ENCODE assay signal across 14 mouse cellular contexts in the genomic region with DNA sequence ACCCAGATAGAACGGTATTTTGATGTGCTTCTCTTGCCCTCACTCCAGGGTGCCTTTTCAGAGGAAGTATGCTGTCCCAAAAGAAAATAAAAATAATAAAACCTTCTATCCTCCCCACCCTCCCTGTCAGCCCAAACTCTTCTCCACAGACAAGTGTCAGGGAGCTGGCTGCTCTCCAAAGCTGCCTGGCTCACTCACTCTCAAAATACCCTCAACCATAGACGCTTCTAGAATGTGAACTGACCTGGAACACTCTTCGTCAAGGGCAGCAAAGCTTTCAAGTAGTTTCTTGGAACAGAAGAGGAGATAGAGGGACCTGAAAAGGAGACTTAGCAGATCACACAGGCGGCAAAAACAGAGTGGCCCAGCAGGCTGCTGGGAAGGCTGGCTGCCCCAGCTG.
A peak's percentile ranks its signal among the peaks of the same experiment; 100 is the strongest.
DNase-seq lines count a peak whose midpoint lies in the region; ATAC-seq and TF ChIP-seq lines count a peak whose summit lies in the region.
"Had no signal": no experiment of that assay in that cellular context is flagged by ENCODE, and none has a peak within 500 bp of the region (broad histone marks: within the 10 kb centered on the region; RNA-seq: fewer than 3 reads in every experiment).

No protein-coding gene starts in this region.

- no peaks in the 10 kb centered on the region for H3K27me3 ChIP-seq in limb, embryonic 15.5 days
- H3K27me3 ChIP-seq in limb, embryonic 10.5 days (ENCODE audit: low read depth, poor library complexity, severe bottlenecking) = no peaks in the 10 kb centered on the region
- no peaks in the 10 kb centered on the region for H3K27me3 ChIP-seq in heart, embryonic 14.5 days (ENCODE audit: control insufficient read depth, insufficient read depth, low read length)
- no peaks in the 10 kb centered on the region for H3K27me3 ChIP-seq in lung, postnatal 0 days (replicated peaks; ENCODE audit: insufficient read depth, low read length)
- no peaks in the 10 kb centered on the region for H3K27me3 ChIP-seq in stomach, postnatal 0 days (ENCODE audit: control insufficient read depth, insufficient read depth, low read length)
- H3K27me3 ChIP-seq: embryonic facial prominence, embryonic 15.5 days; midbrain, embryonic 13.5 days had no signal

- DNase-seq in cerebellum, postnatal 10 days = peak; percentile 67 to 68
- no peak for DNase-seq in limb, embryonic 10.5 days (ENCODE audit: low spot score)
- DNase-seq in lung, postnatal 0 days (ENCODE audit: low spot score) = peak; percentile 22
- no peak for DNase-seq in T-cell, adult 2 months (ENCODE audit: low spot score)
- no peak for DNase-seq in stomach, postnatal 0 days (ENCODE audit: low spot score)
- DNase-seq: B cell, adult 2 months; cerebellum, adult 9-11 months; spleen, adult 18-20 months had no signal

- H3K9ac ChIP-seq in limb, embryonic 15.5 days = no peak overlapping the region
- 0 out of 2 replicates have a peak overlapping the region, but pooled peaks have one; percentile 23 for H3K9ac ChIP-seq in heart, embryonic 14.5 days (ENCODE audit: low read length)
- H3K9ac ChIP-seq in lung, postnatal 0 days (replicated peaks; ENCODE audit: low read depth) = no peak overlapping the region
- H3K9ac ChIP-seq in stomach, postnatal 0 days (ENCODE audit: low read length) = no peak overlapping the region
- H3K9ac ChIP-seq: embryonic facial prominence, embryonic 15.5 days; midbrain, embryonic 13.5 days had no signal

- H3K27ac ChIP-seq in limb, embryonic 15.5 days = 0 out of 2 replicates have a peak overlapping the region, but pooled peaks have one; percentile 17
- H3K27ac ChIP-seq in limb, embryonic 10.5 days = no peak overlapping the region; the same call in 1 of the 2 replicates
- H3K27ac ChIP-seq in heart, embryonic 14.5 days (replicated peaks in 1 of 2; ENCODE audit: control insufficient read depth in 1 of 2, insufficient read depth in 1 of 2, low read depth in 2 of 2, low read length in 2 of 2) = peak overlapping the region; percentile 59 to 79
- H3K27ac ChIP-seq in lung, postnatal 0 days (ENCODE audit: low read length) = no peak overlapping the region
- no peak overlapping the region for H3K27ac ChIP-seq in stomach, postnatal 0 days (replicated peaks)
- H3K27ac ChIP-seq: embryonic facial prominence, embryonic 15.5 days; midbrain, embryonic 13.5 days had no signal

- H3K9me3 ChIP-seq in limb, embryonic 15.5 days = no peaks in the 10 kb centered on the region
- H3K9me3 ChIP-seq in limb, embryonic 10.5 days (replicated peaks) = no peaks in the 10 kb centered on the region
- no peaks in the 10 kb centered on the region for H3K9me3 ChIP-seq in heart, embryonic 14.5 days (ENCODE audit: control insufficient read depth, low read length)
- no peaks in the 10 kb centered on the region for H3K9me3 ChIP-seq in lung, postnatal 0 days (ENCODE audit: low read length)
- H3K9me3 ChIP-seq in stomach, postnatal 0 days (ENCODE audit: control insufficient read depth, low read length) = no peaks in the 10 kb centered on the region
- H3K9me3 ChIP-seq: embryonic facial prominence, embryonic 15.5 days; midbrain, embryonic 13.5 days had no signal

- H3K36me3 ChIP-seq in limb, embryonic 15.5 days = no peaks in the 10 kb centered on the region
- H3K36me3 ChIP-seq in limb, embryonic 10.5 days = no peaks in the 10 kb centered on the region
- no peaks in the 10 kb centered on the region for H3K36me3 ChIP-seq in heart, embryonic 14.5 days (ENCODE audit: control insufficient read depth, insufficient read depth, low read length)
- no peaks in the 10 kb centered on the region for H3K36me3 ChIP-seq in lung, postnatal 0 days (ENCODE audit: insufficient read depth, low read length)
- no peaks in the 10 kb centered on the region for H3K36me3 ChIP-seq in stomach, postnatal 0 days (ENCODE audit: control insufficient read depth, insufficient read depth, low read length)
- H3K36me3 ChIP-seq: embryonic facial prominence, embryonic 15.5 days; midbrain, embryonic 13.5 days had no signal

- TF ChIP-seq CTCF in lung, postnatal 0 days (IDR thresholded peaks at IDR 0.05) = no peak
- no peak for TF ChIP-seq CTCF in stomach, postnatal 0 days (IDR thresholded peaks at IDR 0.05; ENCODE audit: low read depth)

- no peak overlapping the region for H3K4me3 ChIP-seq in limb, embryonic 15.5 days
- no peak overlapping the region for H3K4me3 ChIP-seq in limb, embryonic 10.5 days
- H3K4me3 ChIP-seq in heart, embryonic 14.5 days (ENCODE audit: control insufficient read depth in 1 of 2, insufficient read depth in 1 of 2, low read depth in 1 of 2, low read length in 2 of 2) = no peak overlapping the region
- H3K4me3 ChIP-seq in lung, postnatal 0 days (ENCODE audit: low read depth, low read length) = no peak overlapping the region
- H3K4me3 ChIP-seq in stomach, postnatal 0 days (ENCODE audit: low read depth, low read length) = no peak overlapping the region
- H3K4me3 ChIP-seq: embryonic facial prominence, embryonic 15.5 days; midbrain, embryonic 13.5 days had no signal

- no peak for ATAC-seq in cerebellum, adult (ENCODE audit: insufficient number of reproducible peaks, low FRiP score, low TSS enrichment)
- ATAC-seq in limb, embryonic 15.5 days (ENCODE audit: insufficient number of reproducible peaks, low FRiP score, low TSS enrichment, low read depth) = no peak
- ATAC-seq in heart, embryonic 14.5 days (ENCODE audit: insufficient number of reproducible peaks, insufficient read depth, low FRiP score, low read depth) = no peak
- ATAC-seq in lung, postnatal 0 days = peak; percentile 35; the same call in 1 of the 2 replicates
- ATAC-seq in stomach, postnatal 0 days (ENCODE audit: low FRiP score, low TSS enrichment) = no peak
- ATAC-seq: hindbrain, embryonic 16.5 days; midbrain, embryonic 13.5 days had no signal

- 52% methylated on average over 4 of the region's 4 CpGs for WGBS in limb, embryonic 15.5 days
- 86% methylated on average over 4 of the region's 4 CpGs for WGBS in limb, embryonic 10.5 days
- WGBS in heart, embryonic 14.5 days = 11% methylated on average over 4 of the region's 4 CpGs
- WGBS in lung, postnatal 0 days = 39% methylated on average over 4 of the region's 4 CpGs
- 40% methylated on average over 4 of the region's 4 CpGs for WGBS in stomach, postnatal 0 days

- no peak for TF ChIP-seq EP300 in lung, postnatal 0 days (IDR thresholded peaks at IDR 0.05)
- TF ChIP-seq EP300 in stomach, postnatal 0 days (optimal IDR thresholded peaks at IDR 0.05) = no peak

- H3K4me2 ChIP-seq in limb, embryonic 15.5 days = no peak overlapping the region
- no peak overlapping the region for H3K4me2 ChIP-seq in heart, embryonic 14.5 days (ENCODE audit: low read length)
- no peak overlapping the region for H3K4me2 ChIP-seq in lung, postnatal 0 days (replicated peaks; ENCODE audit: low read depth, low read length)
- H3K4me2 ChIP-seq in stomach, postnatal 0 days (replicated peaks; ENCODE audit: low read depth) = no peak overlapping the region
- H3K4me2 ChIP-seq: embryonic facial prominence, embryonic 15.5 days; midbrain, embryonic 13.5 days had no signal

- peaks cover 19% of the 10 kb centered on the region for H3K4me1 ChIP-seq in limb, embryonic 15.5 days
- H3K4me1 ChIP-seq in limb, embryonic 10.5 days = no peaks in the 10 kb centered on the region
- H3K4me1 ChIP-seq in heart, embryonic 14.5 days (ENCODE audit: control insufficient read depth in 2 of 2, insufficient read depth in 2 of 2, low read length in 2 of 2) = peaks cover 18 to 21% of the 10 kb centered on the region in 2 experiments
- H3K4me1 ChIP-seq in lung, postnatal 0 days (ENCODE audit: insufficient read depth, low read depth, low read length) = no peaks in the 10 kb centered on the region
- H3K4me1 ChIP-seq in stomach, postnatal 0 days (replicated peaks; ENCODE audit: control insufficient read depth, insufficient read depth) = no peaks in the 10 kb centered on the region; the same call in 1 of the 2 replicates

Comparison
In these comparisons a context has a peak if more than half of its experiments do, and no peak if none do; other contexts are left out.
1. H3K27ac ChIP-seq: peak in limb, embryonic 15.5 days (single experiment) and heart, embryonic 14.5 days (2 of 2); none in limb, embryonic 10.5 days (single experiment), lung, postnatal 0 days (single experiment) and stomach, postnatal 0 days (single experiment).
2. DNase-seq: peak in cerebellum, postnatal 10 days (2 of 2) and lung, postnatal 0 days (single experiment); none in limb, embryonic 10.5 days (single experiment), T-cell, adult 2 months (single experiment) and stomach, postnatal 0 days (single experiment).